Mouse (Mus musculus): ENCODE measurements at regions not wholly inside any gene's neighbourhood (a gene's known extent, or its start where the extent isn't known, plus 50 kb on each side); places are given as distances from the start of the nearest gene placed in this dataset.

- TF ChIP-seq SIN3A (IDR thresholded peaks at IDR 0.05; ENCODE audit: low read length) = no peak
- no peak for TF ChIP-seq POLR2AphosphoS2 (IDR thresholded peaks at IDR 0.05; ENCODE audit: low read depth, low read length)
- no peak for TF ChIP-seq POLR2A (IDR thresholded peaks at IDR 0.05; ENCODE audit: low read depth, low read length)
Measured at GRCm38 (mm10) chr9:47091796-47092195, 93.3 kb downstream of the Gm4791 start.
